Mouse (Mus musculus) forebrain, postnatal 0 days (tissue): Measurements from ENCODE around the gene Cnbd2. TPM values are rescaled to one million over a fixed set of nuclear protein-coding genes. Genes with fewer than 3 reads are reported as not detected.
A peak's percentile ranks its signal among the peaks of the same experiment; 100 is the strongest.
"Not testable (repeated sequence)": the region's sequence is repeated elsewhere in the genome, so short reads cannot be mapped to it uniquely, and the experiment has no call there.

Experiments used
- ATAC-seq: fragments of 200-750 bp; cut with Nextera tagmentation; 2 replicates; pipeline ENCODE4 v1.8.0; 2017; ENCODE audit warnings: mild to moderate bottlenecking, moderate library complexity
- DNase-seq: peaks from one replicate; pipeline ENCODE4 v3.0.0-alpha.2; 2015
- H3K27ac ChIP-seq: fragments of 300-500 bp; sonication (generic); 2 replicates; pipeline ENCODE4 v1.5.1; 2014; ENCODE audit warnings: low read depth, mild to moderate bottlenecking, antibody characterized with exemption, low read length, moderate library complexity, mixed read lengths
- H3K27me3 ChIP-seq: fragments of 300-500 bp; sonication (generic); 2 replicates; pipeline ENCODE4 v1.6.1; 2014; ENCODE audit warnings: mild to moderate bottlenecking, low read length, mixed read lengths; ENCODE audit not compliant: insufficient read depth
- H3K36me3 ChIP-seq: fragments of 300-500 bp; sonication (generic); 2 replicates; pipeline ENCODE4 v1.6.1; 2014; ENCODE audit warnings: mild to moderate bottlenecking, moderate library complexity; ENCODE audit not compliant: insufficient read depth
- H3K4me1 ChIP-seq: fragments of 300-500 bp; sonication (generic); 2 replicates; pipeline ENCODE4 v1.6.1; 2014; ENCODE audit warnings: antibody characterized with exemption; ENCODE audit not compliant: insufficient read depth
- H3K4me2 ChIP-seq: fragments of 300-500 bp; sonication (generic); 2 replicates; pipeline ENCODE4 v1.6.1; 2014; ENCODE audit warnings: low read depth, mild to moderate bottlenecking, moderate library complexity
- H3K4me3 ChIP-seq: fragments of 300-500 bp; sonication (generic); 2 replicates; pipeline ENCODE4 v1.5.1; 2014; ENCODE audit warnings: low read depth, low read length, mixed read lengths
- H3K9ac ChIP-seq: fragments of 300-500 bp; sonication (generic); 2 replicates; pipeline ENCODE4 v1.6.1; 2014; ENCODE audit warnings: mild to moderate bottlenecking
- H3K9me3 ChIP-seq: fragments of 300-500 bp; sonication (generic); 2 replicates; pipeline ENCODE4 v1.6.1; 2016; ENCODE audit warnings: low read length
- CTCF ChIP-seq: sonication (generic); IDR thresholded peaks from 2 replicates; pipeline ENCODE4 v1.5.1; 2016; ENCODE audit warnings: antibody characterized with exemption, control low read depth, low read depth
- WGBS: fragments of 180-500 bp; shearing (Covaris S2); extraction: QIAGEN DNeasy Blood & Tissue Kit; methylation state at CpG from one replicate; pipeline ENCODE4 v1.1.7; 2014; 5-methylcytosine and 5-hydroxymethylcytosine counted together
- polyA plus RNA-seq: library from polyadenylated mRNA; unstranded; fragments of >200 nt; fragmentation: Nextera tagmentation; extraction: Ambion mirVana; gene quantifications from 2 replicates; pipeline ENCODE4 v1.2.1, GENCODE M21; 2015
- total RNA-seq: library from RNA; depleted of rRNA; stranded (reverse); fragments of >200 nt; gene quantifications from 2 replicates; pipeline ENCODE4 v1.2.3, GENCODE M21; 2014

Cnbd2 gene
- total and polyA plus RNA-seq, 2 experiments from 2014 or later, result 7.0 to 9.1 TPM

GRCm38 (mm10) chr2:156397988-156398387 lies 85.9 kb downstream of the Cnbd2 start:
- Histone ChIP-seq H3K9ac (no peak overlapping the region), H3K9me3 (no peaks in the 10 kb centered on the region), H3K4me2 (no peak overlapping the region), H3K4me3 (no peak overlapping the region), H3K27me3 (no peaks in the 10 kb centered on the region), H3K36me3 (no peaks in the 10 kb centered on the region), H3K27ac (no peak overlapping the region), H3K4me1 (no peaks in the 10 kb centered on the region; the same call in 1 of the 2 replicates)
- 92% methylated on average over 7 of the region's 7 CpGs for WGBS
- ATAC-seq, result no peak
- TF ChIP-seq CTCF, result no peak
- DNase-seq, result no peak

- ATAC-seq, result no peak
Measured at GRCm38 (mm10) chr2:156399485-156399884, 87.4 kb downstream of the Cnbd2 start.

DNA sequence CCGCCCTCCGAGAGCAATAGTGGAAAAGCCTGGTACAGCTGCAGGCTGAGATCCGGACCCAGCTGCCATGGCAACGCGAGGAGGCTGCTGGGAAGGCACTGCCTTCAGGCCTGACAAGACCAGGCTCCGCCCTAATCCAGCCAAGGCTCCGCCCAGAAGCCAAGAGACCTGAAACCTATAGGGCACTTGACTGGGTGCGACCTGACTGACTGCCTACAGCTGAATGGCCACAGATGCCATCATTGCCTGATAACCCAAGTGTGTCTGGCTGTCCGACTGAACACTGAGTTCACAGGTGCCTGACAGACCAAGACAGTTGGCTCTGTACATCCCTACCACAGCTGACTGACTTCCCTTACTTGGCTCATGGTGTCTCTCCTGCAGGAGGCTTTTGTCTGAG lies 89.2 kb downstream of the Cnbd2 start:
- Histone ChIP-seq H3K9me3 (no peaks in the 10 kb centered on the region), H3K4me1 (no peaks in the 10 kb centered on the region; the same call in 1 of the 2 replicates), H3K9ac (0 out of 2 replicates have a peak overlapping the region, but pooled peaks have one; percentile 23), H3K27me3 (no peaks in the 10 kb centered on the region), H3K4me3 (no peak overlapping the region), H3K4me2 (peak overlapping the region; percentile 22), H3K27ac (no peak overlapping the region), H3K36me3 (no peaks in the 10 kb centered on the region)
- 4% methylated on average over 9 of the region's 9 CpGs for WGBS
- peak; percentile 99 for ATAC-seq
- peak; percentile 86 for DNase-seq
- no peak for TF ChIP-seq CTCF

More at GRCm38 (mm10) chr2:156399485-156399884, 87.4 kb downstream of the Cnbd2 start:
- H3K9me3 ChIP-seq, result no peaks in the 10 kb centered on the region
- H3K4me3 ChIP-seq, result no peak overlapping the region
- no peak overlapping the region for H3K9ac ChIP-seq
- no peaks in the 10 kb centered on the region; the same call in 1 of the 2 replicates for H3K4me1 ChIP-seq
- H3K27me3 ChIP-seq, result no peaks in the 10 kb centered on the region
- H3K27ac ChIP-seq, result no peak overlapping the region
- WGBS, result 81% methylated on average over 1 of the region's 1 CpGs
- no peak for DNase-seq
- H3K4me2 ChIP-seq, result no peak overlapping the region
- TF ChIP-seq CTCF, result no peak
- H3K36me3 ChIP-seq, result no peaks in the 10 kb centered on the region

GRCm38 (mm10) chr2:156402036-156402435 lies 89.9 kb downstream of the Cnbd2 start:
- Histone ChIP-seq H3K9me3 (no peaks in the 10 kb centered on the region), H3K4me2 (no peak overlapping the region), H3K4me1 (no peaks in the 10 kb centered on the region; the same call in 1 of the 2 replicates), H3K27me3 (no peaks in the 10 kb centered on the region), H3K36me3 (no peaks in the 10 kb centered on the region), H3K4me3 (no peak overlapping the region), H3K9ac (no peak overlapping the region), H3K27ac (no peak overlapping the region)
- WGBS, result 96% methylated on average over 3 of the region's 3 CpGs
- no peak for TF ChIP-seq CTCF
- ATAC-seq (no peak), DNase-seq (no peak)

- no peak for TF ChIP-seq CTCF
- no peak overlapping the region for H3K9ac ChIP-seq
- no peak overlapping the region for H3K27ac ChIP-seq
- H3K9me3 ChIP-seq, result no peaks in the 10 kb centered on the region
- no peak overlapping the region for H3K4me2 ChIP-seq
- WGBS, result 12% methylated on average over 3 of the region's 3 CpGs
- H3K36me3 ChIP-seq, result no peaks in the 10 kb centered on the region
- DNase-seq (no peak), ATAC-seq (no peak)
- no peaks in the 10 kb centered on the region for H3K27me3 ChIP-seq
- H3K4me1 ChIP-seq, result no peaks in the 10 kb centered on the region
- H3K4me3 ChIP-seq, result no peak overlapping the region
Measured at GRCm38 (mm10) chr2:156406987-156407386, 94.9 kb downstream of the Cnbd2 start.

- Histone ChIP-seq H3K27me3 (no peaks in the 10 kb centered on the region), H3K36me3 (no peaks in the 10 kb centered on the region), H3K9ac (no peak overlapping the region), H3K4me1 (no peaks in the 10 kb centered on the region), H3K4me3 (no peak overlapping the region), H3K9me3 (no peaks in the 10 kb centered on the region), H3K27ac (no peak overlapping the region), H3K4me2 (peak overlapping the region; percentile 19; the same call in 1 of the 2 replicates)
- WGBS, result 20% methylated on average over 8 of the region's 8 CpGs
- DNase-seq, result peak; percentile 65
- ATAC-seq, result peak; percentile 96
- TF ChIP-seq CTCF, result no peak
Measured at GRCm38 (mm10) chr2:156408168-156408567, 96.1 kb downstream of the Cnbd2 start.

DNA sequence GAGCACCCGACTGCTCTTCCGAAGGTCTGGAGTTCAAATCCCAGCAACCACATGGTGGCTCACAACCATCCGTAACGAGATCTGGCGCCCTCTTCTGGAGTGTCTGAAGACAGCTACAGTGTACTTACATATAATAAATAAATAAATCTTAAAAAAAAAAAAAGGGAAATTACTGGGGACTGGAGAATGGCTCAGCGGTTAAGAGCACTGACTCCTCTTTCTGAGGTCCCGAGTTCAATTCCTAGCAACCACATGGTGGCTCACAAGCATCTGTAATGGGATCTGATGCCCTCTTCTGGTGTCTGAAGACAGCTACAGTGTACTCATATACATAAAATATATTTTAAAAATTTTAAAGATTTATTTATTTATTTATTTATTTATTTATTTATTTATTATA lies 99.2 kb downstream of the Cnbd2 start:
- WGBS, result 88% methylated on average over 4 of the region's 7 CpGs
- H3K27me3 ChIP-seq, H3K36me3 ChIP-seq, H3K9ac ChIP-seq, H3K4me1 ChIP-seq, DNase-seq, H3K4me3 ChIP-seq, H3K9me3 ChIP-seq, H3K27ac ChIP-seq, ATAC-seq, H3K4me2 ChIP-seq: not testable (repeated sequence)
- TF ChIP-seq CTCF, result 0 out of 2 replicates have a peak, but pooled peaks have one; percentile 4
